Mouse (Mus musculus) forebrain, embryonic 10.5 days (tissue): ENCODE results near the gene Gm10563. TPM values are rescaled to one million over a fixed set of nuclear protein-coding genes. Genes with fewer than 3 reads are reported as not detected.
"Not testable (repeated sequence)": the region's sequence is repeated elsewhere in the genome, so short reads cannot be mapped to it uniquely, and the experiment has no call there.

Experiments used
- DNase-seq: peaks from one replicate; pipeline ENCODE4 v3.0.0-alpha.2; 2017; ENCODE audit warnings: low spot score; ENCODE audit errors: extremely low spot score
- H3K27ac ChIP-seq: fragments of 300-500 bp; sonication (generic); 2 replicates; pipeline ENCODE4 v1.5.1; 2016; ENCODE audit warnings: mild to moderate bottlenecking
- H3K27me3 ChIP-seq: fragments of 300-500 bp; sonication (generic); 2 replicates; pipeline ENCODE4 v1.6.1; 2016; ENCODE audit warnings: mild to moderate bottlenecking; ENCODE audit not compliant: poor library complexity, severe bottlenecking
- H3K36me3 ChIP-seq: fragments of 300-500 bp; sonication (generic); replicated peaks from 2 replicates; pipeline ENCODE4 v1.6.1; 2016; ENCODE audit warnings: mild to moderate bottlenecking, moderate library complexity
- H3K4me1 ChIP-seq: fragments of 300-500 bp; sonication (generic); 2 replicates; pipeline ENCODE4 v1.6.1; 2016
- H3K4me3 ChIP-seq: fragments of 300-500 bp; sonication (generic); 2 replicates; pipeline ENCODE4 v1.5.1; 2016; ENCODE audit warnings: mild to moderate bottlenecking, moderate library complexity
- H3K9me3 ChIP-seq: fragments of 300-500 bp; sonication (generic); 2 replicates; pipeline ENCODE4 v1.6.1; 2016; ENCODE audit warnings: mild to moderate bottlenecking, moderate library complexity
- WGBS: fragments of 180-500 bp; shearing (Covaris S2); methylation state at CpG from one replicate; pipeline ENCODE4 v1.1.7; 2016; 5-methylcytosine and 5-hydroxymethylcytosine counted together
- polyA plus RNA-seq: library from polyadenylated mRNA; unstranded; fragments of >200 nt; fragmentation: Nextera tagmentation; extraction: Ambion mirVana; gene quantifications from 2 replicates; pipeline ENCODE4 v1.2.1, GENCODE M21; 2016

Gm10563 gene
- polyA plus RNA-seq, 1 experiment from 2014 or later, result not detected

DNA sequence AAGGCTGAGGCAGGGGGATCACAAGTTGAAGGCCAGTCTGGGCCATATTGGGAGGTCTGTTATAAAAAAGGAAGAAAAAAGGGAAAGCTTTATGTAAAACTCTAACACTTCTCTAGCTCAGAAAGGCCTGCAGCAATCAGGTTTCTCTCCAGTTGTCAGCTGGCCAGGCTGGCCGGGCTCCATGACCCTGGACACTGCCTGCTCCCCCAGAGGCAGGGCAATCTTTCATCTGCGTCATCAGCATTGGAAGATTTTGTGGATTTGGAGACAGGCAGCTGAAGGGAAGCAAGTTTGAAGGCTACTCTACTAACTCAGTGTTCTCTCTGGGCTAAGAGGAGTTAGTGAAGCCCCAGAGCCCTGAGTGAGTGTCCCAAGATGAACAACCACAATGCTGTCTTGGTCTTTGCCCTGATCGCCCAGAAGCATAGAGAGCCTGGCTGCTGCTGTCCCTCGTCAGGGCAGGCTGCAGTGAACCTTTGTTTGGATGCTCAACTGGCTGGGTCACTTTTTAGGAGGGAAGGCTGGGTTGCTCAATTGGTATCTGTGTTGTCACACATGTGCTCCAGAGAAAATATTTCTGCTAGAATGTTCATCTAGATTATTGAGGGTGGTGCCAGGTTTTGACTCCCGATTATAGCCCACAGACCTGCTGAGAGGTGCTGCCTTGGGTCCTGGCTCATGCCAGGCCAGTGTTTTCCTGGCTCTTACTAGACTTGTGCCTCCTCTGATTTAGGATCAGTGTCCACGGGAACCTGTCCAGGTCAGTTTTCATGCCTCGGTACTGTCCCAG is 66.7 kb downstream of the Gm10563 start:
- Histone ChIP-seq H3K27ac (no peak overlapping the region), H3K4me1 (no peaks in the 10 kb centered on the region), H3K4me3 (no peak overlapping the region), H3K36me3 (peaks cover 71% of the 10 kb centered on the region), H3K27me3 (no peaks in the 10 kb centered on the region), H3K9me3 (no peaks in the 10 kb centered on the region)
- 91% methylated on average over 7 of the region's 7 CpGs for WGBS
- DNase-seq, result no peak

GRCm38 (mm10) chr4:155577741-155578140 is 67.5 kb downstream of the Gm10563 start:
- 90% methylated on average over 5 of the region's 5 CpGs for WGBS
- Histone ChIP-seq H3K27me3 (no peaks in the 10 kb centered on the region), H3K9me3 (no peaks in the 10 kb centered on the region), H3K27ac (no peak overlapping the region), H3K4me3 (no peak overlapping the region), H3K4me1 (no peaks in the 10 kb centered on the region), H3K36me3 (peaks cover 65% of the 10 kb centered on the region)
- no peak for DNase-seq

DNA sequence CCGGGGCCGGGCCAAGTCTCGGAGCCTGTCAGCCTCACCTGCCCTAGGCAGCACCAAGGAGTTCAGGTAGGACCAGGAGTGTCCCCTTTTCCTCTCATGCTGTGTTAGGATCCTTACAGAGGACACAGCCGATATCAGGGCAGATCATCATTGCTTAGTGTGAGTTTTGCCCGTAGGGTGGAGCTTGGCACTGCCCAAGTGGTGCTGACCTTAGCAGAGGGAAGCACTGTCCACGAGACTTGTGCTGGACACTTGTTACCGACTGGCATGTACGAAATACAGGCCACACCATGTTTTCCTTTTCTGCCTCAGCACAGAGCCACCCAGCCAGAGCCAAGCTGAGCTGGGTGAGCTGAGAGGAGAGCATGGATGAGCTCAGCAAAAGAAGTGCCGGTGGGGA is 68.1 kb downstream of the Gm10563 start:
- WGBS, result 94% methylated on average over 9 of the region's 9 CpGs
- Histone ChIP-seq H3K36me3 (peaks cover 59% of the 10 kb centered on the region), H3K9me3 (no peaks in the 10 kb centered on the region), H3K4me3 (no peak overlapping the region), H3K27me3 (no peaks in the 10 kb centered on the region), H3K27ac (no peak overlapping the region), H3K4me1 (no peaks in the 10 kb centered on the region)
- DNase-seq, result no peak

DNA sequence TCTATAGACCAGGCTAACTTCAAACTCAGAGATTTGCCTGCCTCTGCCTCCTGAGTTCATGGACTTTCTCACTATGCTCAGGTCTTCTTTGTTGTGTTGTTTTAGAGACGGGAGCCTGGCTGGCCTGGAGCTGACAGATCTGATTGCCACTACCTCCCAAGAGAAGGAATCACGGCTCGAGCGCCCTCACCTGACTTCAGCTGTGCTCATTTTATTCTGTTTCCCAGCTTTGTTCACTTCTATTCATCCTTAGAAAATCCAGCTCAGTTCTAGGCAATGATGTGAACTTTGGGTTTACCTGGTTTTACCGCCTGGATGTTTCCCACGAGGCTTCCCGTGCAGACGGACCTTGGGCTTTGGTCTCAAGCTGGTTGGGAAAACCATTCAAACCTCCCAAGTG is 69.7 kb downstream of the Gm10563 start:
- Histone ChIP-seq H3K4me3 (no peak overlapping the region), H3K4me1 (peaks cover 6% of the 10 kb centered on the region), H3K27me3 (no peaks in the 10 kb centered on the region), H3K27ac (no peak overlapping the region), H3K36me3 (peaks cover 49% of the 10 kb centered on the region), H3K9me3 (no peaks in the 10 kb centered on the region)
- WGBS, result 91% methylated on average over 8 of the region's 8 CpGs
- no peak for DNase-seq

- WGBS, result 92% methylated on average over 11 of the region's 11 CpGs
- no peaks in the 10 kb centered on the region for H3K27me3 ChIP-seq
- no peak overlapping the region for H3K4me3 ChIP-seq
- no peak for DNase-seq
- H3K36me3 ChIP-seq, result peaks cover 46% of the 10 kb centered on the region
- H3K4me1 ChIP-seq, result peaks cover 6% of the 10 kb centered on the region
- no peak overlapping the region for H3K27ac ChIP-seq
- H3K9me3 ChIP-seq, result no peaks in the 10 kb centered on the region
These were observed 70.3 kb downstream of the Gm10563 start for GRCm38 (mm10) chr4:155574931-155575330.

DNA sequence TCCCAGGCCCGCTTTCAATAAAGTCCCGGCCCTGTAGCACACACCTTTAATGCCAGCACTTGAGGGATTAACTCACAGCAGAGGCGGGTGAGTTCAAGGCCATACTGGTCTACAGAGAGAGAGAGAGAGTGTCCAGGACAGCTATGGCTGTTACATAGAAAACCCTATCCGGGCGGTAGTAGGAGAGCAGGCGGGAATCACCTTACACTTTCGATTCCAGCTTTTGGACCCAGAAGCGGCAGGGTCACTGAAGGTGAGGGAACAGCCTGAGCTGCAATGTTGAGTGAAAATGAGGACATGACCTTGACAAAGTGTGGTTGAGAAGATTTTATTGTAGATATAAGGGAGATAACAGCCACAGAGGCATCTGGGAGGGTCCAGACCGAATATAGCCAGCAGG is 71.3 kb downstream of the Gm10563 start:
- 92% methylated on average over 9 of the region's 9 CpGs for WGBS
- peaks cover 6% of the 10 kb centered on the region for H3K4me1 ChIP-seq
- no peak for DNase-seq
- H3K27ac ChIP-seq, result no peak overlapping the region
- no peaks in the 10 kb centered on the region for H3K9me3 ChIP-seq
- no peaks in the 10 kb centered on the region for H3K27me3 ChIP-seq
- peaks cover 35% of the 10 kb centered on the region for H3K36me3 ChIP-seq
- H3K4me3 ChIP-seq, result no peak overlapping the region

DNA sequence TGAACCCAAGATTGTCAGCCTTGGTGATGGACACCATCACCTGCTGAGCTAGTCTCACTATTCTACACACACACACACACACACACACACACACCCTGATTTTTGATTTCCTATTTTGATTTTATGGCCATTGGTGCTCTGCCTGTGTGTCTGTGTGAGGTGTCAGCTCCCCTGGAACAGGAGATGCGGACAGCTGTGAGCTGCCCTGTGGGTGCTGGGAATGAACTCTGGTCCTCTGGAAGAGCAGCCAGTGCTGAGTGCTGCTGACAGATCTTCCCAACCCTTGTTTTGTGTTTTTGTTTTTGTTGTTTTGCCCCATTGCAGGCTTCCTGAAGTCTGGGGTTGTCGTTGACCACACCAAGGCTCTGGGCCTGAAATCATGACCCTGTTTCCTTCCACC is 72.1 kb downstream of the Gm10563 start:
- Histone ChIP-seq H3K9me3 (no peaks in the 10 kb centered on the region), H3K27me3 (no peaks in the 10 kb centered on the region), H3K27ac (no peak overlapping the region), H3K36me3 (peaks cover 28% of the 10 kb centered on the region), H3K4me1 (peaks cover 6% of the 10 kb centered on the region), H3K4me3 (no peak overlapping the region)
- 92% methylated on average over 2 of the region's 2 CpGs for WGBS
- DNase-seq, result no peak

DNA sequence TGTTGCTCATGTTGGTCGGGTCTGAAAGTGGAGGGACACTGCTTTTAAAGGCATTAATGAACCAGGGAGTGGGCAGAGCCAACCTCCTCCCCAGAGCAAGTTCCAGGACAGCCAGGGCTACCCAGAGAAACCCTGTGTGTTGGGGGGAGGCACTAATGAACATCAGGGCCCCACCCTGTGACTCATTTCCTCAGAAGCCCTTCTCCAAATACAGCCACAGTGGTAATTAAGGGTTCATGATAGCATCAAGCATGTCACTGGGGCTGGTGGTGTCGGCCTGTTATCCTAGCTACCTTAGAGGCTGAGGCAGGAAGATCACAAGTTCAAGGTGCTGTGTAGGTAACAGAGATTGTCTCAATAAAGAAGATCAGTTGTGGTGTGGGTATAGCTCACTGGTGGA is 73.8 kb downstream of the Gm10563 start:
- Histone ChIP-seq H3K9me3 (no peaks in the 10 kb centered on the region), H3K27me3 (no peaks in the 10 kb centered on the region), H3K36me3 (peaks cover 11% of the 10 kb centered on the region), H3K4me1 (peaks cover 6% of the 10 kb centered on the region), H3K27ac (no peak overlapping the region), H3K4me3 (no peak overlapping the region)
- DNase-seq, result no peak
- 82% methylated on average over 2 of the region's 2 CpGs for WGBS

GRCm38 (mm10) chr4:155570315-155570714 is 74.9 kb downstream of the Gm10563 start:
- not testable (repeated sequence) for H3K9me3 ChIP-seq, H3K27ac ChIP-seq, H3K4me3 ChIP-seq, H3K27me3 ChIP-seq, DNase-seq, H3K36me3 ChIP-seq
- WGBS, result 93% methylated on average over 11 of the region's 11 CpGs
- peaks cover 13% of the 10 kb centered on the region for H3K4me1 ChIP-seq

- WGBS, result 92% methylated on average over 6 of the region's 6 CpGs
- Histone ChIP-seq H3K27ac (no peak overlapping the region), H3K4me3 (no peak overlapping the region), H3K27me3 (no peaks in the 10 kb centered on the region), H3K9me3 (no peaks in the 10 kb centered on the region), H3K36me3 (no peaks in the 10 kb centered on the region; the same call in none of the 2 replicates), H3K4me1 (peaks cover 18% of the 10 kb centered on the region)
- no peak for DNase-seq
These were observed 75.4 kb downstream of the Gm10563 start for GRCm38 (mm10) chr4:155569818-155570217.

GRCm38 (mm10) chr4:155568632-155569370 is 76.4 kb downstream of the Gm10563 start:
- no peaks in the 10 kb centered on the region for H3K9me3 ChIP-seq
- peaks cover 28% of the 10 kb centered on the region for H3K4me1 ChIP-seq
- no peak overlapping the region for H3K4me3 ChIP-seq
- H3K27ac ChIP-seq, result no peak overlapping the region
- no peaks in the 10 kb centered on the region; the same call in none of the 2 replicates for H3K36me3 ChIP-seq
- no peaks in the 10 kb centered on the region for H3K27me3 ChIP-seq
- no peak for DNase-seq
- WGBS, result 93% methylated on average over 7 of the region's 7 CpGs

DNA sequence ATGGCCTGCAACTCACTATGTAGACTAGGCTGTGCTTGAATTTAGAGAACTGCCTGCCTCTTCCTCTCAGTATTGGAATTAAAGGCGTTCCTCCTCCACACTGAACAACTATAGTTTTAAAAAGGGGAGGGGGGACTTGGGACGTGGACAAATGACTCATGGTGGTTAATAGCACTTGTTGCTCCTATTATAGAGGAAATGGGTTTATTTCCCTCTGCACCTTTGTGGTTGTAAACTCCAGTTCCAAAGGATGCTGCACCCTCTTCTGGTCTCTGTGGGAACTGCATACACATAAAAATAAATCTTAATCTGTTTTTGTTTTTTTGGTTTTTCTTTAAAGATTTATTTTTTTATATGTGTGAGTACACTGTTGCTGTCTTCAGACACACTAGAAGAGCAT is 77.0 kb downstream of the Gm10563 start:
- no peak overlapping the region for H3K27ac ChIP-seq
- H3K27me3 ChIP-seq, result no peaks in the 10 kb centered on the region
- DNase-seq, result no peak
- peaks cover 29% of the 10 kb centered on the region for H3K4me1 ChIP-seq
- WGBS, result 39% methylated on average over 2 of the region's 2 CpGs
- no peak overlapping the region for H3K4me3 ChIP-seq
- H3K9me3 ChIP-seq, result no peaks in the 10 kb centered on the region
- H3K36me3 ChIP-seq, result no peaks in the 10 kb centered on the region; the same call in 1 of the 2 replicates

DNA sequence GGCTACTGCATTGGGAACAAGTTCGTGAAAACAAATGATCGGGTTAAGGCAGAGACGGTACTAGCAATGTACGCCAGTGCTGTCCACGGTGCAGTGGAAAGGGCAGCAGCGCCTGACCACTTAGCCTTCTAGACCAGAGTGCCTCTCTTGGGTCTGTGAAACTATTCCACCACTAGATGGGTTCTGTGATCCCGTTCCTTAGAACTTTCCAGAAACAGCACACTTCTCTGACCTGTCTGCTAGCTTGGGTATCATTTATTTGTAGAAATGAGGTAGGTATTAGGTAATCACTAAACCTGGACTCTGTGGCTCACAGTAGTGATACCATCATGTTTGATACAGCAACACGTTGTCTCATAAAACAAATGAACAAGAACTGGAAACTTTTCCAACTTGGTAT is 78.7 kb downstream of the Gm10563 start:
- 89% methylated on average over 8 of the region's 8 CpGs for WGBS
- H3K27me3 ChIP-seq, result no peaks in the 10 kb centered on the region

More for the DNA sequence above, 78.7 kb downstream of the Gm10563 start:
- Histone ChIP-seq H3K27ac (no peak overlapping the region), H3K4me1 (peaks cover 42% of the 10 kb centered on the region), H3K36me3 (peaks cover 2% of the 10 kb centered on the region; the same call in 1 of the 2 replicates), H3K4me3 (no peak overlapping the region), H3K9me3 (no peaks in the 10 kb centered on the region)
- DNase-seq, result no peak
